Mouse (Mus musculus) heart, adult 8-10 months (tissue): ENCODE data around the gene Spi1. TPM values are rescaled to one million over a fixed set of nuclear protein-coding genes. Genes with fewer than 3 reads are reported as not detected.

ENCODE experiments used
- DNase-seq: peaks from one replicate; pipeline ENCODE4 v3.0.0; 2022; ENCODE audit warnings: low spot score
- total RNA-seq, 4 experiments: library from RNA; stranded (reverse); gene quantifications; 2 replicates each; pipeline ENCODE4 v1.2.4; 2022

The Spi1 gene
- total RNA-seq, 4 experiments from 2014 or later: 2.8 to 6.1 (median 3.2) TPM

DNA sequence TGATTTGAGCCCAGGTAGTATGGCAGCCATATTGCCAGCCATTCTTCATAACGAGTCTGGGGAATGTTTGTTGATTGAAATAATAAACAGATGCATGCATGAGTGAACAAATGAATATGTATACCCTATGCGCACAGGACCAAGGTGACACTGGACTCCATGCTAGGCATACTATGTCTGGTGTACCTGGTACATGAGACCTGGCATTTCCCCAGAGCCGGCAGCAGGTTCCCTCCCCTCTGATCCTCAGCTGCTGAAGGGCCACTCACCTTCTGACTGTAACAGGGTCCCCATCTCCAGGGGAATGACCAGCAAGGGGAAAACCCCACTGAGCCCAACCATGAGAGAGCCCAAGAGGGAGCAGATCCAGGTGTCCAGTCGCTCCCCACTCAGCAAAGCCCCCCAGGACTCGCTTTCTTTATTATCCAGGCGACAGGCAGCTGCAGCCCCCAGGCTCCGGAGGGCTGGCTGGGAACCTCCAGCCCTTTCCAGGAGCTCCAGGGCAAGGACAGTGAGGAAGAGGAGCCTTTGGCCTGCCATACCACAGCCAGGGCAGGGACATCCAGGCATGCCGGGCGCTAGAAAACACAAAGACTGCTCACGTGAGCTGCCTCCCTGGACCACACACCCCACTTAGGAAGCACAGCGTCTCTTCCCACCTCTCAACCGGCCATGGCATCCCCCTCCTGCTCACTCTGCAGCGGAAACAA is 13.9 kb upstream of the Spi1 start:
- DNase-seq: no peak

- no peak for DNase-seq
Measured at GRCm38 (mm10) chr2:91068872-91069165, 13.4 kb upstream of the Spi1 start.

DNA sequence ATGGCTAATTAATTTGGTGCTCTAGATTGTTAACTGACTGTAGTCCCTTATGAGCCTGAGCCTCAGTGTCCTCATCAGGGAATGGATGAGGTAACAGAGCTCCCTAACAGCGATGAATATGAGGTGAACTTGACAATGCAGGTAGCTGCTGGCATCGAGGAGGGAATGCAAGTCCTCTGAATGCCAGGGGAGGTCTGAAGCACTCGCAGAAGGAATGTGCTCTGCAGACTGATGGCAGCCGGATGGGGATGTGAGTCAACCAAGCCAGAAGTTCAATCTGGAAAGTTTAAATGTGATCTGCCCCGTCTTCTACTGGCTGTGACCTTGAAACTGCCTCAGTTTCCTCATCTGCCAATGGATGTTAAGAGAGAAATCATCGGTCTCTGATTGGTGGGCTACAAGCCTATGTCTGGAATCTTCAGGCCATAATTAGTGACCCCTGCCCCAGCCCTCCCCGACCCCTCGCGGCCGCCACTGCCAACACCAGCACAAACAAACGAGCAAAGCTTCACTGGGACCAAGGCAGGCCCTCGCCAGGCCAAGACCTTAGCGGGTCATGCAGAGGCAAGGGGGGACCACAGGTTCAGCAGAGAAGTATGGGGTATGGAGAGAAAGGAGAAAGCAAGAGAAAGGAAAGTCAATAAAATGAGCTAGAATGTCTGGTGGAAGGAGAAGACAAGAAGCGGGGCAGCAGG is 12.7 kb upstream of the Spi1 start:
- DNase-seq: no peak

- DNase-seq: peak; percentile 96
Measured at GRCm38 (mm10) chr2:91070076-91070800, 12.0 kb upstream of the Spi1 start, which contains the start of gene Slc39a13. Gene Slc39a13 (minus strand): TSS chr2:91070417.

DNA sequence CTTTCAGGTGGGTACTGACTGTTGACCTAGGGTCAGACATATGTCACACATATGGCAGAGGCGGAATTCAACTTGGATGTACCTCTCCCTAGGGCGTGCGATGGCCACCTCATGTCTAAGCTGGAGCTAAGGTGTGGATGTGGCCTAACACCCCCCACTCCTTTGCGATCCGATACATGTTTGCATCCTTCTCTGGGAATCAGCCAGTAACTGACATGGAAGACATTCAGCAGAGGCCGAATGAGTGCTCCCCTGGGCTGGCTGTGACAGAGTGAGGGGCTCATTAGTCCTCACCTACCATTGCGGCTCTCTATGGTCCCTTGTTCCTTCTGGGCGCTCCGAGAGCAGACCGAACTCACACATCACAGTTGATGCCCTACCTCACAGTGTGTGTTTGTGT is 11.1 kb upstream of the Spi1 start:
- DNase-seq: no peak

DNA sequence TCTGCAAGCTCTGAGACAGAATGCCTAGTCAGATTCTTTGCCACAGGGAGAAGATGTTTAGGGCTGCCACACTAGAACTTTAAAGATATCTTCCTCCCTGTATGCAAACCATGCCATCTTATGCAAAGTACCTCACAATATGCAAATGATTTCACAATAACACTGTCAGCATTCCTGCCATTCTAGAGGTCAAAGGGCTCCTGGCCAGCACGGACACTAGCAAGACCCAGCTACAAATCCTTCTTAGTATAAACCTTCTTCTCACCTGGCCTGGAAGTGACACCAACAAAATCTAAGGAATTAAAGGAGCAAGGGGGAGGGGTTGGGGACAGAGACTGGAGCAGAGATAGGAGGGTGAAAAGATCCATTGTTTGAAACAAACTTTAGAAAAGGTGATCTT is 10.1 kb upstream of the Spi1 start:
- no peak for DNase-seq

- no peak for DNase-seq
Measured at GRCm38 (mm10) chr2:91077957-91078313, 4.3 kb upstream of the Spi1 start.

- DNase-seq: no peak
Measured at GRCm38 (mm10) chr2:91078314-91079025, 3.7 kb upstream of the Spi1 start.

DNA sequence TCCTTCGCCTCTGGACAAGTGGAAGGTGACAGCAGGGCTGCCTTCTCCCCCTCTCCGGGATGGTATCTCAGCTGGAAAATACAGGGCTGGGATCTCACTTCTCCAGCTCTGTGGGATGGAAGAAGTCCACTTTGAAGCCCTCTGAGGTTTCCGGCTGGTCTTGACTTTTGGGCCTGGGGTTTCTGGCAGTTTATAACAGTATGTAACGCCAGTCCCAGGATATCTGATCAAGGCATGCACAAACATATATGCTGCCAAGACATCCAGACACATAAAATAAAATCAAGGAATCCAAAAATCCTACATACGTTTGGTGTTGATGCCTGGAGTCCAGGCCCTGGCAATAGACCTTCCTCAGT is 3.2 kb upstream of the Spi1 start:
- DNase-seq: no peak

GRCm38 (mm10) chr2:91080784-91081513 is 1.2 kb upstream of the Spi1 start:
- no peak for DNase-seq

DNA sequence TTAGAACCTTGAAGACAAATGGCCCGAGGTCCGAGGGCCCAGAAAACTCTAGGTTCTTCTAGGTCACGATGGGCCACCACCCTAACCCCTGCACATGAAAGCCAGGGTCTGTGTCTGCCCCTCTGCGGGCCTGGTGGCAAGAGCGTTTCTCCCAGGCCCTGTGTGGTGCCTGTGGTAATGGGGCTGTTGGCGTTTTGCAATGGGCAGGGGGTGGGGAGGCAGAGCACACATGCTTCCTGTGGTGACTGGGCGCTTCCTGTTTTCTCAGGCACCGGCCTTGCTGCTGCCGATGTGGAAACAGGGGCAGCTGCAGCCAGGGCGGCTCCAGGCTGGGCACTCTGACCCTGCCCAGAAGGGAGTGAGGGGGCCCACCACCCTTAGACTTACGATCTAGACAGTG is 654 bp downstream of the Spi1 start:
- peak; percentile 62 for DNase-seq

GRCm38 (mm10) chr2:91083366-91083940 is 1.3 kb downstream of the Spi1 start:
- no peak for DNase-seq

DNA sequence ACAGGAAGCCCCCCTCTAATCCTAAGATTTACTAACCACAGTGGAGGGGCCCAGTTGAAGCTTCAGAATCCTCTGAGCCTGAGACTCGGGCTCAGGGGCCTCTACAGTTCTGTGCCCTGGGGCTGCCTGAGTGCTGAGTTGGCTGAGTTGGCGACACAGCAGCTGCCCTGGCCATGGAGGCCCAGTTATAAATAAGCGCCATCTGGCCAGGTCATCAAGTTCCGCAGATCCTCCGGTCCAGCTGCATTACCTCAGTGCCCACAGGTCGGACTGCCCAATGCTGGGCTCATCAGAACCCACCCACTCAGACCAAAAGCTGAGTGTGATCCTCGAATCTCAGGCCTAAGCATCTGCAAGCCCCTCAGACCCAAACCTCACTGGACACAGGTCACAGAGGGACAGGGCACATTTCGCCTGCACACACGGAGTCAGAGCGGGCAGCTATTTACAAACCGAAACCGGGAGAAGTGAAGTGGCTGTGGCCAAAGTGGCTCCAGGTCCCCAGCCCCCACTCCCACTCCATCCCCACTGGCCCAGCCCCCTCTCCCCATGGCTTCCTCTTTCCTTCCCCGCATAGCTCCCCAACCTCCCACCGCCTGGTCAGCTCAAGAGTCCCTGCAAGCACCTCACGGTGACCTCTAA is 2.1 kb downstream of the Spi1 start:
- DNase-seq: no peak

- no peak for DNase-seq
Measured at GRCm38 (mm10) chr2:91085494-91086391, 3.6 kb downstream of the Spi1 start.

- no peak for DNase-seq
Measured at GRCm38 (mm10) chr2:91086392-91087237, 4.4 kb downstream of the Spi1 start.

DNA sequence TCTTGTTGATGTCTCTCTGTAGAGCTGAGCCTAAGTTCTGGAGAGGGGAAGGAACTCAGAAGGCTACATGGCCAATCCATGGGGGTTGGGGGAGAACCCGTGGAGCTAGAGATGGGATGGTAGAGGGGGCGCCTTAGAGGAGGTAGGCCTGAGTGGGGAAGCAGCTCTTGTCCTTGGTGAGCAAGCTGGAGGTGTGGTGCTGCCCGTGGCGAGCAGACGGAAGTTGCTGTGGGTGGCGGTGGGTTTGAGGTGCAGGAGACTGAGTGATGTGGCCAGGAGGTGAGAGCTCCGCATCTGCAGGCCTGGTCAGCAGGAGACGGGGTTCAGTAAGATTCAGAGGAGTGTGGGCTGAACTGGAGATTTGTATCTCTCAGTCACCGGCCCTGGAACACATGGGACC is 5.3 kb downstream of the Spi1 start:
- no peak for DNase-seq

DNA sequence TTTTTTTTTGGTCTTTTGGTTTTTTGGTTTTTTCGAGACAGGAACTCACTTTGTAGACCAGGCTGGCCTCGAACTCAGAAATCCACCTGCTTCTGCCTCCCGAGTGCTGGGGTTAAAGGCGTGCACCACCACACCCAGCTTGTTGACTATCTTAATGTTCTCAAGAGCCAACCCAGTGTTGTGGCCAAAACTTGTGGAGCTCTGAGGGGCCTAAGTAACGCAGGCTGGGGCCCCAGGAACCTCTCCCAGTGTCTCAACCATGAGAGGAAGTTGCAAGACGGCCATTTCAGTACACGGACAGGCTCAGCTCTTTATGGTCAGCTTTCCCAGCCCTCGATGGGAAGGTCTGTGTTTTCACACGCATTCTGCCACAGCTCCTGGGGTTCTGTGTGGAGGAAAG is 6.8 kb downstream of the Spi1 start:
- DNase-seq: no peak

DNA sequence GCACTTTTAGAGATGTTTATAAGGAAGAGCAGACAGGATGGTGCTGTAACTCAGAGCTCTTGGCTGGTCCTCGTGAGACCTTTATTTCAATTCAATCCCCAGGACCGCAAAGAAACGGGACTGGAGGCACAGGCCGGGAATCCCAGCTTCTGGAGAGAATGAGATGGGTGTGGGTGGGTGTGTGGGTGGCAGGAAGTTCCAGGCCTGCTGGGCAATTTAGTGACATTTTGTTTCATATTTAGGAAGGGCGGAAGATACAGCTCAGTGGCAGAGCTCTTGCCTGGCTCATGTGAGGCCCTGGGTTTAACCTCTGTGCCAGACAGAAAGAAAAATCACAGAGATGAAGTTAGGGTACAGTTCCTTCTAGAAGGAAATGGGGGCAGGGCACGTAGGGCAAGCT is 8.0 kb downstream of the Spi1 start:
- DNase-seq: no peak

DNA sequence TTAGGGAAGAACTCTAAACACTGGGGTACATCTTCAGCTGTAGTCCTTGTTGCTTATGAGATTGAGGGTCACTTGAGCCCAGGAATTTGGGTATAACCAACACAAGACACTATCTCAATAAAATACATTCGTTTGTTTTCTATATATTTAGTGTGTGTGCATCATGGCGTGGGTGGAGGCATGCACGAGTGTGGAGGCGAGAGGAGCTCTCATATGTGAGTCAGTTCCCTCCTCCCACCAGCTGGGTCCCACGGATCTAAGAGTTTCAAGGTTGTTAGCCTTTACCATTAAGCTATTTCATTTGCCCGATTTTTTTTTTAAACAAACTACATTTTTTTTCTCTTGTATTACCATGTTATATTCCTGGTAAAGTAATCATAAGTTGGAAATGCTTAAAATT is 8.6 kb downstream of the Spi1 start:
- no peak for DNase-seq
